Mouse (Mus musculus) right cerebral cortex, adult 2 months (tissue): Measurements from ENCODE around the gene Ppwd1.
A peak's percentile ranks its signal among the peaks of the same experiment; 100 is the strongest.
"Not testable (repeated sequence)": the region's sequence is repeated elsewhere in the genome, so short reads cannot be mapped to it uniquely, and the experiment has no call there.

Experiments used
- DNase-seq, 2 experiments: peaks; one replicate each; pipeline ENCODE4 v3.0.0; 2021 to 2022; ENCODE audit warnings: low spot score in 2 of 2

Gene Ppwd1

GRCm38 (mm10) chr13:104228384-104229066 is at the start of gene Ppwd1, which contains the start of gene Cenpk:
TSS of gene Ppwd1 (minus strand) at chr13:104228843.
TSS of gene Cenpk (plus strand) at chr13:104228611.
- DNase-seq = peak; percentile 98 to 99

GRCm38 (mm10) chr13:104258997-104259396 is 30.4 kb upstream of the Ppwd1 start:
- no peak for DNase-seq

GRCm38 (mm10) chr13:104229181-104229580 is 538 bp upstream of the Ppwd1 start:
- no peak for DNase-seq

- no peak for DNase-seq
Observed at GRCm38 (mm10) chr13:104227478-104227877, 1.2 kb downstream of the Ppwd1 start.

GRCm38 (mm10) chr13:104204313-104204712 is 24.3 kb downstream of the Ppwd1 start:
- DNase-seq = no peak

GRCm38 (mm10) chr13:104195891-104196290 is 32.8 kb downstream of the Ppwd1 start:
- not testable (repeated sequence) for DNase-seq

GRCm38 (mm10) chr13:104187357-104187756 is 41.3 kb downstream of the Ppwd1 start:
- DNase-seq = no peak

GRCm38 (mm10) chr13:104179176-104179888 is 49.3 kb downstream of the Ppwd1 start:
- no peak for DNase-seq

GRCm38 (mm10) chr13:104178650-104179121 is 50.0 kb downstream of the Ppwd1 start, which contains the start of gene Trim23:
TSS of gene Trim23 (plus strand) at chr13:104178797.
- peak; percentile 98 for DNase-seq

GRCm38 (mm10) chr13:104177796-104178649 is 50.6 kb downstream of the Ppwd1 start, which contains the start of gene Trappc13:
TSS of gene Trappc13 (minus strand) at chr13:104178469.
- DNase-seq = peak; percentile 87 to 91

GRCm38 (mm10) chr13:104176874-104177273 is 51.8 kb downstream of the Ppwd1 start:
- no peak for DNase-seq

- DNase-seq = no peak
Observed at GRCm38 (mm10) chr13:104172498-104172897, 56.1 kb downstream of the Ppwd1 start.

- DNase-seq = no peak
Observed at GRCm38 (mm10) chr13:104171711-104172110, 56.9 kb downstream of the Ppwd1 start.

GRCm38 (mm10) chr13:104155686-104156085 is 73.0 kb downstream of the Ppwd1 start:
- DNase-seq = no peak
